Mouse (Mus musculus) kidney, postnatal 0 days (tissue): Measurements from ENCODE around the gene Tm9sf1. TPM values are rescaled to one million over a fixed set of nuclear protein-coding genes. Genes with fewer than 3 reads are reported as not detected.

Experiments
- ATAC-seq: fragments of 200-750 bp; cut with Nextera tagmentation; replicated peaks from 2 replicates; pipeline ENCODE4 v1.8.0; 2017; ENCODE audit warnings: low read depth, moderate number of reproducible peaks, moderate TSS enrichment, moderate library complexity; ENCODE audit not compliant: low FRiP score
- DNase-seq: peaks from one replicate; pipeline ENCODE4 v3.0.0-alpha.2; 2016; ENCODE audit warnings: low spot score
- H3K27ac ChIP-seq: fragments of 300-500 bp; sonication (generic); 2 replicates; pipeline ENCODE4 v1.5.1; 2014; ENCODE audit warnings: mild to moderate bottlenecking
- H3K27me3 ChIP-seq: fragments of 300-500 bp; sonication (generic); 2 replicates; pipeline ENCODE4 v1.6.1; 2014; ENCODE audit warnings: low read length, mixed read lengths; ENCODE audit not compliant: insufficient read depth
- H3K36me3 ChIP-seq: fragments of 300-500 bp; sonication (generic); 2 replicates; pipeline ENCODE4 v1.6.1; 2014; ENCODE audit warnings: low read length, mixed read lengths; ENCODE audit not compliant: insufficient read depth
- H3K4me1 ChIP-seq: fragments of 300-500 bp; sonication (generic); replicated peaks from 2 replicates; pipeline ENCODE4 v1.6.1; 2014; ENCODE audit warnings: antibody characterized with exemption, low read length, mixed read lengths; ENCODE audit not compliant: insufficient read depth
- H3K4me2 ChIP-seq: fragments of 300-500 bp; sonication (generic); 2 replicates; pipeline ENCODE4 v1.6.1; 2014; ENCODE audit warnings: mild to moderate bottlenecking, low read length, moderate library complexity, mixed read lengths
- H3K4me3 ChIP-seq: fragments of 300-500 bp; sonication (generic); replicated peaks from 2 replicates; pipeline ENCODE4 v1.5.1; 2014; ENCODE audit warnings: low read depth, low read length
- H3K9ac ChIP-seq: fragments of 300-500 bp; sonication (generic); 2 replicates; pipeline ENCODE4 v1.6.1; 2014; ENCODE audit warnings: low read depth, low read length
- H3K9me3 ChIP-seq: fragments of 300-500 bp; sonication (generic); replicated peaks from 2 replicates; pipeline ENCODE4 v1.6.1; 2016; ENCODE audit warnings: low read length, inconsistent platforms, mixed read lengths
- CTCF ChIP-seq: IDR thresholded peaks from 2 replicates; pipeline ENCODE4 v1.5.1; 2016; ENCODE audit warnings: antibody characterized with exemption, low read depth, mild to moderate bottlenecking, moderate library complexity
- WGBS: fragments of 180-500 bp; shearing (Covaris S2); extraction: QIAGEN DNeasy Blood & Tissue Kit; methylation state at CpG from one replicate; pipeline ENCODE4 v1.1.7; 2014; 5-methylcytosine and 5-hydroxymethylcytosine counted together
- polyA plus RNA-seq: library from polyadenylated mRNA; unstranded; fragments of >200 nt; fragmentation: Nextera tagmentation; extraction: Ambion mirVana; gene quantifications from 2 replicates; pipeline ENCODE4 v1.2.1, GENCODE M21; 2015

Tm9sf1 gene
- polyA plus RNA-seq, 1 experiment from 2014 or later, result 108 TPM

DNA sequence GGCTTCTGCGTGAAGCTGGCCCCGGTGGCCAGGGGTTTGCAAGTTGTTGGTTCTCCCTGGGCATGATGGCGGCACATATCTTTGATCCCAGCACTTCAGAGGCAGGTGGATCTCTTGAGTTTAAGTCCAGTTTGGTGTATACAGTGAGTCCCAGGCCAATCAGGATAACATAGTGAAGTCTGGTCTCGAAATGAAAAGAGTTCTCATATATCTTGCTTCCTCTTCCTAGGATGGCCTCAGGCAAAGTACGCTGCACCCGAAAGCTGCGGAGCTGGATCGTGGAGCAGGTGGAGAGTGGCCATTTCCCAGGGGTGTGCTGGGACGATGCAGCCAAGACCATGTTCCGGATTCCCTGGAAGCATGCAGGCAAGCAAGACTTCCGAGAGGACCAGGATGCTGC lies 38.8 kb downstream of the Tm9sf1 start:
- H3K27me3 ChIP-seq, result no peaks in the 10 kb centered on the region
- peak overlapping the region; percentile 60; the same call in 1 of the 2 replicates for H3K9ac ChIP-seq
- peak overlapping the region; percentile 71 for H3K4me2 ChIP-seq
- ATAC-seq, result no peak
- TF ChIP-seq CTCF, result no peak
- H3K4me3 ChIP-seq, result peak overlapping the region; percentile 47
- H3K9me3 ChIP-seq, result no peaks in the 10 kb centered on the region
- DNase-seq, result no peak
- 84% methylated on average over 11 of the region's 11 CpGs for WGBS
- peak overlapping the region; percentile 87 for H3K27ac ChIP-seq
- peaks cover 13% of the 10 kb centered on the region for H3K4me1 ChIP-seq
- H3K36me3 ChIP-seq, result peaks cover 54% of the 10 kb centered on the region

- Histone ChIP-seq H3K36me3 (peaks cover 53% of the 10 kb centered on the region), H3K27ac (peak overlapping the region; percentile 87), H3K4me2 (peak overlapping the region; percentile 71), H3K27me3 (no peaks in the 10 kb centered on the region), H3K9me3 (no peaks in the 10 kb centered on the region), H3K4me3 (peak overlapping the region; percentile 47), H3K4me1 (peaks cover 13% of the 10 kb centered on the region), H3K9ac (peak overlapping the region; percentile 60)
- DNase-seq, result peak; percentile 98
- ATAC-seq, result peak; percentile 92
- peak; percentile 99 for TF ChIP-seq CTCF
- WGBS, result 9% methylated on average over 19 of the region's 19 CpGs
Measured at GRCm38 (mm10) chr14:55603633-55604576, 39.7 kb downstream of the Tm9sf1 start.

- peak within 1 kb of the TSS; percentile 71 for H3K4me2 ChIP-seq
- peak within 1 kb of the TSS; percentile 60 for H3K9ac ChIP-seq
- peaks cover 54% of the 10 kb centered on the region for H3K36me3 ChIP-seq
- DNase-seq (no peak), ATAC-seq (no peak)
- no peaks in the 10 kb centered on the region for H3K27me3 ChIP-seq
- H3K9me3 ChIP-seq, result no peaks in the 10 kb centered on the region
- H3K4me1 ChIP-seq, result peaks cover 13% of the 10 kb centered on the region
- no peak for TF ChIP-seq CTCF
- 73% methylated on average over 7 of the region's 7 CpGs for WGBS
- H3K4me3 ChIP-seq, result peak within 1 kb of the TSS; percentile 47
- peak within 1 kb of the TSS; percentile 87 for H3K27ac ChIP-seq
Measured at GRCm38 (mm10) chr14:55603271-55603632, 40.4 kb downstream of the Tm9sf1 start, which contains the start of gene Irf9. TSS of gene Irf9 (plus strand) at chr14:55603571.

DNA sequence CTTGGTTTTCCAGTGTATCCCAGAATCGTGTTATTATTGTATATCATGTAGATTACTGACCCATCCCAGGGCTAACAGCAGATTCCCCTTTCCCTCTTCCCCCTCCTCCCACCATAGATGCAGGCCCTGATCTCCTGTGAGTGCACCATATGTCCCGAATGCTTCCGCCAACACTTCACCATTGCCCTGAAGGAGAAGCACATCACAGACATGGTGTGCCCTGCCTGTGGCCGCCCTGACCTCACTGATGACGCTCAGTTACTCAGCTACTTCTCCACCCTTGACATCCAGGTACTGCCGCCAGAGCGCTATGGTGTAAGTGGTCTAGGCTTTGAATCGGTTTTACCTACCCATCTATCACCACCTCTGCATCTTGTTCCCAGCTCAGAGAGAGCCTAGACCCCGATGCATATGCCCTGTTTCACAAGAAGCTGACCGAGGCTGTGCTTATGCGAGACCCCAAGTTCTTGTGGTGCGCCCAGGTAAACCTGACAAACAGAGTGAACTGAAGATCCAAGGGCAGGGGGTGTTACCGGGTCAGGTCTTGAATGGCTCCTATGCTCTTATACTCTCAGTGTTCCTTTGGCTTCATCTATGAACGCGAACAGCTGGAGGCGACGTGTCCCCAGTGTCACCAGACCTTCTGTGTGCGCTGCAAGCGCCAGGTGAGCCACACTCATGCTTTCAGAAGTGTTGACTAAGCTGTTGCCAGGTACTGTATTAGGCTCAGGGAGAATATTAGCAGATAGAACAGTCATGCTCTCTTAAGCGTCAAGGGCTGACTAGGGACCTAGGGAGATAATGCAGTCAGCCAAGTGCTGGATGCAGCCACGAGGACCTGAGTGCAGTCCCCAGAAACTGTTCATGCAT lies 44.9 kb downstream of the Tm9sf1 start:
- Histone ChIP-seq H3K4me1 (peaks cover 7% of the 10 kb centered on the region), H3K27me3 (no peaks in the 10 kb centered on the region), H3K27ac (no peak overlapping the region), H3K4me2 (no peak overlapping the region), H3K36me3 (peaks cover 74% of the 10 kb centered on the region), H3K4me3 (no peak overlapping the region), H3K9me3 (no peaks in the 10 kb centered on the region), H3K9ac (no peak overlapping the region)
- TF ChIP-seq CTCF, result no peak
- WGBS, result 89% methylated on average over 21 of the region's 21 CpGs
- ATAC-seq (no peak), DNase-seq (no peak)

DNA sequence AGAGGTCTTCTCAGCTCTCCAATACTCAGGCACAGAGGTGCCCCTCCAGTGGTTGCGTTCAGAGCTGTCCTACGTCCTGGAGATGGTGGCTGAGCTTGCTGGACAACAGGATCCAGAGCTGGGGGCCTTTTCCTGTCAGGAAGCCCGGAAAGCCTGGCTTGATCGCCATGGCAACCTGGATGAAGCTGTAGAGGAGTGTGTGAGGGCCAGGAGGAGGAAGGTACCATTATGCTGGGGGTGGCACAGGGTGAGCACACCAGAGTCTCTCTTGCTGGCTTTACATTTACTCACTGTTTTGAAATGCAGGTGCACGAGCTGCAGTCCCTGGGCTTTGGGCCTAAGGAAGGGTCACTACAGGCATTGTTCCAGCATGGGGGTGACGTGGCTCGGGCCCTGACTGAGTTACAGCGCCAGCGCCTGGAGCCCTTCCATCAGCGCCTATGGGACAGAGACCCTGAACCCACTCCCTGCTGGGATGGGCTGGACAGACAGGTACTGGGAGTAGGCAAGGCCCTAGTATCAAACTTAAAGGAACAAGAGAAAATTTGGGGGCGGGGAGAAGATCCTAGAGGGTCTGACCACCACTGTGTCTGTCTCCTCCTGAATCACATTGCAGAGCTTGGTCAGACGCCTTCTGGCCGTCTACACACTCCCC lies 47.4 kb downstream of the Tm9sf1 start:
- Histone ChIP-seq H3K9me3 (no peaks in the 10 kb centered on the region), H3K27me3 (no peaks in the 10 kb centered on the region), H3K4me1 (peaks cover 15% of the 10 kb centered on the region; the same call in 1 of the 2 replicates), H3K4me3 (no peak overlapping the region), H3K9ac (no peak overlapping the region), H3K27ac (no peak overlapping the region), H3K36me3 (peaks cover 61% of the 10 kb centered on the region), H3K4me2 (no peak overlapping the region)
- DNase-seq (peak; percentile 30), ATAC-seq (no peak)
- no peak for TF ChIP-seq CTCF
- 81% methylated on average over 13 of the region's 13 CpGs for WGBS
